Mouse (Mus musculus): ENCODE measurements around the gene Exog. TPM values are rescaled to one million over a fixed set of nuclear protein-coding genes. Genes with fewer than 3 reads are reported as not detected.

Gene Exog
- 46.3 and 52.6 TPM in 2 replicates for polyA plus RNA-seq (2015; fragmentation: Nextera tagmentation; extraction: Ambion mirVana)

DNA sequence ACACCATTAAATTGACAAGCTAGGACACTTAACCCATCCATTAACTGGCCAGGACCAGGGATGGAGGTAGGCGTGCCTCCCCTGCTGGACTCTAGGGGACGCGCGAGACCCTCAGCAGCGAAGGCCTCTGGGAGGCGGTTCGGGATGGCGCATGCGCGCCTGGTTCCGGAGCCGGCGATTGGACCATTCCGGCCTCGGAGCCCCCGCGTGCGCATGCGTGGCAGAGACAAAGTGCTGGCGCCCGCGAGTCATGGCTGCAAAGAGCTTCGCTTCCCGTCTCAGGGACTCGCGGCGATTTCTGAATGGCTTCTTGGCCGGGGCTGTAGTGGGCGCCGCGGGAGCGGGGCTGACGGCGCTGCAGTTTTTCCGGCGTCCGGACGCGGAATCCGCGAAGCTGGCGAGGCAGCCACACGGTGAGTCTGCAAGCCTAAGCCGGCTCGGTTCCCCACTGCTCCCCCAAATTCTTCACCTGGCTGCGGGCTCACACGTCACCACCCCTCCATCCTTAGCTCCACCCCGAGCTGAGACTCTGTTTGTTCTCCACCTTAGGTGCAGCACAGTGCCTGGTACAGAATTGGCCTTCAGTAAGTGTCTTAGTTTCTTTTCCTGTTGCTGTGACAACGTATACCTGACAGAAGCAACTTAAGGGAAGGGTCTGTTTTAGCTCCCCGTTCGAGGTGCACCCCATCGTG is at the start of gene Exog:
Gene Exog (plus strand): TSS at position 206 of the 692 bp plus-strand sequence.
- peak within 1 kb of the TSS; percentile 96 for H3K9ac ChIP-seq
- H3K4me1 ChIP-seq: peaks cover 14% of the 10 kb centered on the region
- H3K9me3 ChIP-seq (replicated peaks): no peaks in the 10 kb centered on the region
- 0% methylated on average over 52 of the region's 52 CpGs for WGBS
- H3K27ac ChIP-seq: peak within 1 kb of the TSS; percentile 88
- ATAC-seq: peak; percentile 96
- no peaks in the 10 kb centered on the region for H3K27me3 ChIP-seq
- H3K36me3 ChIP-seq (ENCODE audit: poor library complexity, severe bottlenecking): peaks cover 41% of the 10 kb centered on the region
- H3K4me3 ChIP-seq: peak within 1 kb of the TSS; percentile 88
- H3K4me2 ChIP-seq: peak within 1 kb of the TSS; percentile 79

DNA sequence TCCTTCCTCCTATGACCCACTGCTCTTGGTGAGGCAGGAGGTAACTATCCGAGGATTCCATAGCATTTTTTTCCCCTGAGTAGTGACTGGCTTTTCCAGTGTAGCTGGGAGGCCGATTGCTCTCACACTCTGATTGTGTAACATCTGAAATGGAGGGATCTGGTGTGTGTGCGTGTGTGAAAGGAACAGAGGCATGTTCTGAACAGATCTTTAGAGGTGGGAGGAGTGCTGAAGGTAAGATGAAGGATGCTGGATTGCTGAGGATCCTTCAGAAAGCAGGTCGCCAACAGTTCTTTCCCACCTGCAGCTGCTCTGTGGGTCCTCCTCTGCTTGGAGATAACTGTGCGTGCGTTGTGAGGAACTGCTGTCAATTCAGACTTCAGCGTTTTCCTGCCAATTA is 43.4 kb upstream of the Exog start:
- peak overlapping the region; percentile 59 for H3K27ac ChIP-seq
- peak overlapping the region; percentile 87 for H3K4me2 ChIP-seq
- peaks cover 3% of the 10 kb centered on the region; the same call in 1 of the 2 replicates for H3K36me3 ChIP-seq (ENCODE audit: poor library complexity, severe bottlenecking)
- H3K9ac ChIP-seq: peak overlapping the region; percentile 74
- WGBS: 2% methylated on average over 7 of the region's 7 CpGs
- peak overlapping the region; percentile 98 for H3K4me3 ChIP-seq
- no peak; the same call in 1 of the 2 replicates for ATAC-seq
- H3K4me1 ChIP-seq: peaks cover 39% of the 10 kb centered on the region
- H3K27me3 ChIP-seq: no peaks in the 10 kb centered on the region
- H3K9me3 ChIP-seq (replicated peaks): no peaks in the 10 kb centered on the region

GRCm38 (mm10) chr9:119401801-119402214 is 42.9 kb upstream of the Exog start, which contains the start of gene Acvr2b:
Gene Acvr2b, plus strand, starts transcription at chr9:119402118.
- H3K4me3 ChIP-seq: peak within 1 kb of the TSS; percentile 98
- H3K4me2 ChIP-seq: peak within 1 kb of the TSS; percentile 87
- no peaks in the 10 kb centered on the region for H3K9me3 ChIP-seq (replicated peaks)
- WGBS: under 1% methylated on average over 24 of the region's 32 CpGs
- peaks cover 39% of the 10 kb centered on the region for H3K4me1 ChIP-seq
- peak; percentile 96 for ATAC-seq
- no peaks in the 10 kb centered on the region for H3K27me3 ChIP-seq
- H3K9ac ChIP-seq: peak within 1 kb of the TSS; percentile 100
- peaks cover 5% of the 10 kb centered on the region; the same call in 1 of the 2 replicates for H3K36me3 ChIP-seq (ENCODE audit: poor library complexity, severe bottlenecking)
- peak within 1 kb of the TSS; percentile 100 for H3K27ac ChIP-seq

- Histone ChIP-seq H3K9ac (peak overlapping the region; percentile 100), H3K4me2 (peak overlapping the region; percentile 87), H3K36me3 (ENCODE audit: poor library complexity, severe bottlenecking) (peaks cover 12% of the 10 kb centered on the region), H3K27ac (peak overlapping the region; percentile 100), H3K27me3 (no peaks in the 10 kb centered on the region), H3K4me1 (peaks cover 39% of the 10 kb centered on the region), H3K4me3 (peak overlapping the region; percentile 98), H3K9me3 (replicated peaks) (no peaks in the 10 kb centered on the region)
- ATAC-seq: peak; percentile 74
- WGBS: under 1% methylated on average over 89 of the region's 127 CpGs
These were observed 42.2 kb upstream of the Exog start for GRCm38 (mm10) chr9:119402253-119403235.

DNA sequence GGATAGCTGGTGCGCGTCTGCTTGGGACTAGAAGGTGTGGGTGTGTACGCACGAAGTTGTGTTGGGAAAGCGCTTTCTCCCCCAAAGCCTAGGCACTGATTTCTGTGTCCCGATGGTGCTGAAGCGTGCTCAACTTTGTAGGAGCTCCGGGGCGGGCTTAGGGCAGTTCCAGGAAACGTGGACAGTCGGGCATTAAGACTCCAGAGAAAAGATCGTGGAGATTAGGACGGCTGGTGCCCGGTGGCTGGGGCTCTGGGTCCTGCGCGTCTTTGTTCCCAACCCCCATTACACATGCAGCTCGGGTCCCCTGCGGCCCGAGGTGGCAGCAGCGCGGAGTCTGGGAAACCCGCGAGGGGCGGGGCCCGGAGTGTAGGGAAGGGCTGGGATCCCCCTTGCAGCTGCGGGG is 41.5 kb upstream of the Exog start:
- Histone ChIP-seq H3K4me3 (peak overlapping the region; percentile 98), H3K9me3 (replicated peaks) (no peaks in the 10 kb centered on the region), H3K9ac (peak overlapping the region; percentile 100), H3K4me1 (peaks cover 44% of the 10 kb centered on the region), H3K27ac (peak overlapping the region; percentile 100), H3K36me3 (ENCODE audit: poor library complexity, severe bottlenecking) (peaks cover 19% of the 10 kb centered on the region), H3K4me2 (peak overlapping the region; percentile 87), H3K27me3 (no peaks in the 10 kb centered on the region)
- under 1% methylated on average over 26 of the region's 26 CpGs for WGBS
- ATAC-seq: peak; percentile 59

GRCm38 (mm10) chr9:119404090-119404489 is 40.7 kb upstream of the Exog start:
- Histone ChIP-seq H3K27me3 (no peaks in the 10 kb centered on the region), H3K27ac (no peak overlapping the region), H3K9me3 (replicated peaks) (no peaks in the 10 kb centered on the region), H3K9ac (peak overlapping the region; percentile 100), H3K4me2 (peak overlapping the region; percentile 87), H3K4me3 (peak overlapping the region; percentile 98), H3K36me3 (ENCODE audit: poor library complexity, severe bottlenecking) (peaks cover 28% of the 10 kb centered on the region), H3K4me1 (peaks cover 47% of the 10 kb centered on the region)
- ATAC-seq: no peak
- WGBS: 69% methylated on average over 5 of the region's 5 CpGs

DNA sequence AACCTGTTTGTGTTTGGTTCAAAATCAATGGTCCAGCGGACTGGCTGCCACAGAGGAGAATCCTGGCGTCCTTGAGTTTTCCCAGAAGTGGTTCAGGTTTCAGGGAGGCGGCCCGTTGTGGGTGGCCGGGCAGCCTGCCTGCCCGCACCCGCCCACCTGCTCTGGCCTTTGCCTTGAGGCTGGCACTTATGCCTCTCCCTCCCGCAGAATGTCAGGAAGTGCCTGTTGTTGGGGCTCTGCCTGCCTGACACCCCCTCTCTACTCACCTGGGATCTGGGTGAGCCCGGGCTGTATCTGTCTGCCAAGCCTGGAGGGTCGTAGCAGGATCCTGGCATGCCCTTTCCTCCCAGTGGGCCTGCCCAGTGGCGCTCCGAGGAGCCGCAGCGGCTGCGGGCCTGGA is 36.9 kb upstream of the Exog start:
- WGBS: 91% methylated on average over 15 of the region's 15 CpGs
- H3K27me3 ChIP-seq: no peaks in the 10 kb centered on the region
- ATAC-seq: no peak
- H3K27ac ChIP-seq: no peak overlapping the region
- H3K4me3 ChIP-seq: no peak overlapping the region
- H3K36me3 ChIP-seq (ENCODE audit: poor library complexity, severe bottlenecking): peaks cover 52% of the 10 kb centered on the region
- peaks cover 38% of the 10 kb centered on the region for H3K4me1 ChIP-seq
- H3K4me2 ChIP-seq: no peak overlapping the region
- H3K9ac ChIP-seq: no peak overlapping the region
- peaks cover 21% of the 10 kb centered on the region; the same call in 1 of the 2 replicates for H3K9me3 ChIP-seq (replicated peaks)

DNA sequence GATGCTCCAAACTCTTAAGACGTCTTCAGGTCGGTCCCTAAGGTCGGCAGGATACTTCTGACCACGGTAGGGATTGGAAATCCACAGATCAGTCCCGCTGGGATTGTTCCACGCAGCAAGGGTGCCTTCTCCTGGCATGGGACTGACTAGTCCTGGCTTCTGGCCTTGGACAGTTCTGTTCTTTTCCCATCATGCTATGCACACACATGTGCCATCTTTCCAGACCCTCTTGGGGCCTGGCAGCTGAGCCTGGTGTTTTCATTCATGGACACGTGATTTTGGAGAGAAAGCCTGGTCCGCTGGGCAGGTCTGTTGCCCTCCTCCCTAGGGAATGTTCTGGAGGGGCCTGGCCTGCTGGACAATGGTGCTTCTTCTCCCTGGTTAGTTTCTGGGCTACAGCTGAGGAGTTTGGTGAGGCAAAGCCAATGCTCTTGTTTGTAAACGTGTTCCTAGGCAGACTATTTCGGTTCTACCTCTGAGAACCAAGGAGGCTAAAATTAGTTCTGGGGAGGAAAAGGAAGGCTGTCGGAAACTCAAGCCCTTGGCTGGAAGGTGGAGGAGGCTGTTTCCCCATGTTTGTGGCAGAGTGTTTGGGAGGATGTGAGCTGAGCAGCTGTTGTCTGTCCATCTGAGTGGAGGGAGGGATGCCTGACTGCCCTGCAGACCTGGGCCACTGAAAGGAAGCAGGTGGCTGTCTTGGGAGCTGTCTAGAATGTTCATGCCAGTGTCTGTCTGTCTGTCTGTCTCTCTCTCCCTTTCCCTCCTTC is 35.7 kb upstream of the Exog start:
- H3K4me2 ChIP-seq: no peak overlapping the region
- no peak for ATAC-seq
- H3K4me3 ChIP-seq: no peak overlapping the region
- H3K27ac ChIP-seq: no peak overlapping the region
- no peaks in the 10 kb centered on the region for H3K27me3 ChIP-seq
- H3K9me3 ChIP-seq (replicated peaks): peaks cover 27% of the 10 kb centered on the region
- no peak overlapping the region for H3K9ac ChIP-seq
- 91% methylated on average over 11 of the region's 11 CpGs for WGBS
- peaks cover 57% of the 10 kb centered on the region for H3K36me3 ChIP-seq (ENCODE audit: poor library complexity, severe bottlenecking)
- peaks cover 31% of the 10 kb centered on the region for H3K4me1 ChIP-seq

GRCm38 (mm10) chr9:119409864-119410263 is 34.9 kb upstream of the Exog start:
- Histone ChIP-seq H3K4me3 (no peak overlapping the region), H3K9me3 (replicated peaks) (peaks cover 27% of the 10 kb centered on the region), H3K4me1 (peaks cover 24% of the 10 kb centered on the region; the same call in 1 of the 2 replicates), H3K36me3 (ENCODE audit: poor library complexity, severe bottlenecking) (peaks cover 57% of the 10 kb centered on the region), H3K27ac (no peak overlapping the region), H3K4me2 (no peak overlapping the region), H3K9ac (no peak overlapping the region), H3K27me3 (no peaks in the 10 kb centered on the region)
- 95% methylated on average over 5 of the region's 5 CpGs for WGBS
- ATAC-seq: no peak

DNA sequence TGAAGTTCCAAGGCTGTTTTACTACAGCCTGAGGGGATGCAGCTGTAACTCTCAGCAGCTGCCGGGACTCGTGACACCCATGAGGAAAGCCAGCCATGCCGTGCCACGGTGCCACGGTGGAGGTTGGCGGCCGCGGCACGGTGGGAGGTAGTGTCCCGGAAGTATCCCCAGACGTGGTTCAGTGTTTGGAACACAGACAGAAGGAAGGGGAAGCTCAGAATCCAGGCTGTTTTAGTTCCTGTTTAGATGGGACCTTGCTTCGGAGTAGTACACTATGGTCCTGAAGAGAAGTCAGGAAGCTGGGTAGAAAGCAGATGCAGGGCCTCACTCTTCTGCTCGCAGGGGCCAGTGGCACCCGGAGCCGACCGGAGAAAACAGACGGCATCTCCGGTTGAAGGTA is 26.7 kb upstream of the Exog start:
- Histone ChIP-seq H3K27ac (0 out of 2 replicates have a peak overlapping the region, but pooled peaks have one; percentile 1), H3K36me3 (ENCODE audit: poor library complexity, severe bottlenecking) (peaks cover 5% of the 10 kb centered on the region; the same call in 1 of the 2 replicates), H3K9ac (no peak overlapping the region), H3K9me3 (replicated peaks) (peaks cover 5% of the 10 kb centered on the region; the same call in 1 of the 2 replicates), H3K4me2 (no peak overlapping the region), H3K27me3 (no peaks in the 10 kb centered on the region), H3K4me3 (no peak overlapping the region), H3K4me1 (peaks cover 46% of the 10 kb centered on the region)
- 88% methylated on average over 18 of the region's 18 CpGs for WGBS
- no peak for ATAC-seq

DNA sequence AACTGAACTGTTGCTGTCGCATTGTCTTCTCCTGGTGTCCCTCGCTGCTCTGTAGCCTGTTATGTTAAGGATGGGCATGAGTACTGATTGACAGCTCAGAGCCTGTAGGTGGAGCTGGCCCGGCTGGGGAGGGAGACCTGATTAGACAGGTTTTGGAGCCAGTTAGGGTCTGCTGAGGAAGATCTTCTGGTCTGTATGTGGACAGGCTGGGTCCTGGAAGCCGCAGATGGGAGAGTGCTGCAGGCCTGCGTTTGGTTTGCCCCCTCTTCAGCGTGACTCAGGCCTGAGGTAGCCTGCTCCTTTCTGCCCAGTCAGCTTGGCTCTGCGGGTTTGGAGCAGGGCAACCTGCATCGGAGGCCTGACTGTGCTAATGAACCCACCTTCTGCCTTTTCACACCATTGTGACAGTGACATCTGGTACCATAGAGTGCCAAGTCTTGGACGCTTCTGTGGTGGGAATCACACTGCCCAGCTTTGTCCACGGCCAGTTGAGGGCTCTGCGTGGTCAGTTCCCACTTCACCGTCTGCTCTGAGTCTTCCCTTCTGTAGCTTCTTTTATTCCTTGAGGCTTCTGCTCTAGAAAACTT is 24.8 kb upstream of the Exog start:
- Histone ChIP-seq H3K36me3 (ENCODE audit: poor library complexity, severe bottlenecking) (0 out of 2 replicates have a peak, but pooled peaks cover 3% of the 10 kb centered on the region), H3K4me2 (no peak overlapping the region), H3K9ac (no peak overlapping the region), H3K9me3 (replicated peaks) (no peaks in the 10 kb centered on the region), H3K4me1 (peaks cover 55% of the 10 kb centered on the region), H3K4me3 (no peak overlapping the region), H3K27me3 (no peaks in the 10 kb centered on the region), H3K27ac (no peak overlapping the region)
- ATAC-seq: no peak
- WGBS: 79% methylated on average over 12 of the region's 12 CpGs

Measured in forebrain, embryonic 13.5 days (tissue).